Mouse (Mus musculus): ENCODE results near the gene Olfr594.
"Not testable (repeated sequence)": the region's sequence is repeated elsewhere in the genome, so short reads cannot be mapped to it uniquely, and the experiment has no call there.

Olfr594 gene

GRCm38 (mm10) chr7:103216696-103217095, at the start of gene Olfr594:
TSS of gene Olfr594 (plus strand) at chr7:103216996.
- no peak for DNase-seq (ENCODE audit: low read depth, low spot score)

DNA sequence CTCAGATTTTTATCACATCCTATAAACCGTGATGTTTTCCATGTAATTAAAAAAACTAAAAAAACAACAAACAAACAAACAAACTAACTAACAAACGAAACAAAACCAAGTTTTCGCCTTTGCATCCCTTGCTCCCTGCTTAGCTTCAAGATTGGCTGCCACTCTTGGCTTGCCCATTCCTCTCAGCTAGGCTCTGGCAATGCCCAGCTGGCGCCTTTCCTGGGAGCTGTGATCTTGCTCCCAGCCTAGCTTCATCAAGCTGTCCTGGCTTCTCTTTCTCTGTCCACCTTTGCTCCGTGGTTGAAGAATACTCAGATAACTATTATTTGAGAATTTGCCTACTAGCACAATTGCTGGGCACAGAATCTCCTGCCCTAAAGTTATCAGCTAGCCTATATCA, 47.1 kb upstream of the Olfr594 start:
- no peak for DNase-seq (ENCODE audit: low read depth, low spot score)

DNA sequence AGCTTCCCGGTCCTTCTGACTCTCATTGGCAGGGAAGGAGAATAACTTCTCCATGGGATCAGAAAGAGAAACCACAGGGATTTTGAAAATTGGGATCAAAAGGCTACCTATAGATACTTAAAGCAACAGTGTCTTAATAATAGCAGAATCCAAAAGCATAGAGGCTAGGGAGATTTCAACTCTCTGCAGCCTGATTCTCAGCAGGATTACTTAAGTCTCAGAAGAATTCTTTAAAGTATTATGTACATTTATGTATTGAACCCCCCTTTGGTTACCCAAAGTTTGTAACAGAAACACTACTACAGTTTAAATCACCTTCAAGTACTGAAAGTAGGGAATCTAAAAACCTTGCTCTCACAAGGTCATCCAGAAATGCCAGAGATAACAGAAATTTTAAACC, 38.6 kb upstream of the Olfr594 start, which contains the start of gene Olfr591:
TSS of gene Olfr591 (minus strand) at position 101 of the 400 bp plus-strand sequence.
- no peak for DNase-seq (ENCODE audit: low read depth, low spot score)

DNA sequence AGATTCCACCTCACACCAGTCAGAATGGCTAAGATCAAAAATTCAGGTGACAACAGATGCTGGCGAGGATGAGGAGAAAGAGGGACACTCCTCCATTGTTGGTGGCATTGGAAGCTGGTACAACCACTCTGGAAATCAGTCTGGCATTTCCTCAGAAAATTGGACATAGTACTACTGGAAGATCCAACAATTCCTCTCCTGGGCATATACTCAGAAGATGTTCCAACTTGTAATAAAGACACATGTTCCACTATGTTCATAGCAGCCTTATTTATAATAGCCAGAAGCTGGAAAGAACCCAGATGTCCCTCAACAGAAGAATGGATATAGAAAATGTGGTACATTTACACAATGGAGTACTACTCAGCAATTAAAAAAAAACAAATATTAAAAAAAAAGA, 32.3 kb upstream of the Olfr594 start, which contains the start of gene Olfr592:
TSS of gene Olfr592 (plus strand) at position 301 of the 400 bp plus-strand sequence.
- DNase-seq (ENCODE audit: low read depth, low spot score): not testable (repeated sequence)

DNA sequence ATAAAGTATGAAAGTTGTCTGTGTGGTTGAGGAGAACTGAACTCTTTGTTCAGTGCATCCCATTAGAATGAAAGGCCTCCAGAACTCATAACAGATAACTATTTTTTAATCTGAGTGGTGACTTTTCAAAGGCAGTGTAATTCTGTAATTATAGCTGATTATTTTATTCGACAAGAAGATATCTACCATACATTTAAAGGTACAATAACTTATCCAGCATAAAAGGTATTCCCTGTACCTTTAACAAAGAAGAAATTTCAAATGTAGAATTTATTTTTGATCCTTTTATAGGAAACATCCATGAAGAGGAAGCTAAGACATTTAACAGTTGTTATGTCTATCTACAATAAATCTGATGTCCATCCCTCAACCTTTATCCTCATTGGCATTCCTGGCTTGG, 5.2 kb upstream of the Olfr594 start, which contains the start of gene Olfr593:
TSS of gene Olfr593 (plus strand) at position 301 of the 400 bp plus-strand sequence.
- no peak for DNase-seq (ENCODE audit: low read depth, low spot score)

DNA sequence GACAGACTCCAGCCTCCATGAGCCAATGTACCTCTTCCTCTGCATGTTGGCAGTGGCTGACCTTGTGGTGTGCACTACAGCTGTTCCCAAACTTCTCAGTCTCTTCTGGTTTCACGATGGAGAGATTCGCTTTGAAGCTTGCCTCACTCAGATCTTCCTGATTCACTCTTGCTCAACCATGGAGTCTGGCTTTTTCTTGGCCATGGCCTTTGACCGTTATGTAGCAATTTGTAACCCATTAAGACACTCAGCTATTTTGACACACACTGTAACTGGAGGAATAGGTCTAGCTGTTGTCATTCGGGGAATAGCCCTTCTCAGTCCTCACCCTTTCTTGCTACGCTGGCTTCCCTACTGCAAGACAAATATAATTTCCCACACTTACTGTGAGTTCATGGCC, 4.7 kb upstream of the Olfr594 start:
- not testable (repeated sequence) for DNase-seq (ENCODE audit: low read depth, low spot score)

DNA sequence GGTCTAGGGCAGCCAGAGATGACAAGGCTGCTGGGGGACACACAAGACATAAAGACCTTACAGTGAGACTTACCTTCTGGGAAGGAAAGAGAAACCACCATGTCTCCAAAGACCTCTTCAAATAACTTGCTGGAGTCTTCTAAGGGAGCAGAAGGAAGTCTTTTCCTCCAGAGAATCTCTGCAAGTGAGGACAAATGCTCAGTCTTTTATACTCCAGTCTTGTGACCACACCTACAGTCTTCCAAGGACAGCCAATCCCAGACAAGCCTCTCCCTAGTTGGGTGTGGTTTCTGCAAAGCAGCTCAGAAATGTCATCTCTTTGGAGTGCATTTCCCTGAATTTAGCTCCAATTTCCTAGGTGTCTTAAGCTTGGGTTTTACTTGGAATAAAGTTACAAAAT, 35.6 kb downstream of the Olfr594 start, which contains the start of gene Usp17ld:
TSS of gene Usp17ld (minus strand) at position 101 of the 400 bp plus-strand sequence.
- DNase-seq (ENCODE audit: low read depth, low spot score): not testable (repeated sequence)

All from A20 (cell line).